Mouse (Mus musculus) myocyte (in vitro differentiated cells): ENCODE data around the gene Sh3rf1.

ENCODE experiments used
- E2F4 ChIP-seq: IDR thresholded peaks from one replicate; pipeline ENCODE4 v1.6.1; 2011; ENCODE audit warnings: mild to moderate bottlenecking, control low read depth, moderate library complexity; ENCODE audit not compliant: insufficient read depth
- MAX ChIP-seq: IDR thresholded peaks from one replicate; pipeline ENCODE4 v1.6.1; 2011; ENCODE audit warnings: low read depth, mild to moderate bottlenecking, control low read depth
- TCF12 ChIP-seq: IDR thresholded peaks from one replicate; pipeline ENCODE4 v1.6.1; 2011; ENCODE audit warnings: mild to moderate bottlenecking, control low read depth; ENCODE audit not compliant: poor library complexity, insufficient read depth, severe bottlenecking
- USF1 ChIP-seq: IDR thresholded peaks from one replicate; pipeline ENCODE4 v1.6.1; 2011; ENCODE audit warnings: low read depth, mild to moderate bottlenecking, control low read depth, moderate library complexity

DNA sequence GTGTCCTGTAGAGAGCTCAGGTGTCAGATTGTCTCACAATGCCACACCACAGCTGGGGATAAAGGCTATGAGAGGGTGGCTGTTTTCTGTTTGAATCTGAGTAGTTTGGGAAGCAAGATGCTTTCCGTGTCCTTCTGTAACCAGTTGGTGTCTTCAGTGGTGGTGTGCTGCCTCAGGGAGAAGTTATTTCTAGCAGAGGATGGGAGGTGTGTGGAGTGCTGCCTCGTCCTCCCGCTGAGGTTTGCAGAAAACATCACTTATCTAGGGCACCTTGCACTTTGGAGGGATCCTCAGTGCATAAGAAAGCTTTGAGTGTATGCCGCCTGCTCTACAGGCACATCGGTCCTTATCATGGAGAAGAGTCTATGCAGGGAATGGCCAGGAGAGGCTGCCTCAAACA lies 128.0 kb downstream of the Sh3rf1 start:
- TF ChIP-seq TCF12 (no peak), MAX (no peak), E2F4 (no peak), USF1 (no peak)
